Mouse (Mus musculus): ENCODE data around the gene Dock9.
A peak's percentile ranks its signal among the peaks of the same experiment; 100 is the strongest.

Gene Dock9

GRCm38 (mm10) chr14:121585906-121586765 lies 211.5 kb downstream of the Dock9 start:
- DNase-seq (ENCODE audit: low read depth) = no peak

GRCm38 (mm10) chr14:121579055-121579454 lies 218.6 kb downstream of the Dock9 start:
- peak; percentile 66 for DNase-seq (ENCODE audit: low read depth)

DNA sequence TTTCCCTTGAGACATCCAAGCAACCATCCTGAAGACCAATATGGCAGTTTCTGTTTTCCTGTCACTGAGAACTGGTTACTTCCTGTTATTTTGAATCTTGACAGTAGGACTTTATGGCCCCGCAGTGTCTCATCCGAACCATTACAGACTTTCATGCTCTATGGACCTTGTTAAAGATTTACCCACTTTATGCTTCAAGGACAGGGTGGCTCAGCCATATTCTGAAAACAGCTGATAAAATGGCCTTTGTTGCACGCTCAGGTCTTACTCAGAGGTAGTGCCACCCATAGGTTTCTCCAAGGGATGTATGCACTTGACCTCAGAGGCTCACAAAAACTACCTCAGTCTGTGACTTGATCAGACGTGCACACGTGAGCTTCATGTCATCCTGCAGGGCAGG lies 224.2 kb downstream of the Dock9 start:
- DNase-seq (ENCODE audit: low read depth) = no peak

- DNase-seq (ENCODE audit: low read depth) = no peak
Measured at GRCm38 (mm10) chr14:121566794-121567201, 230.8 kb downstream of the Dock9 start.

DNA sequence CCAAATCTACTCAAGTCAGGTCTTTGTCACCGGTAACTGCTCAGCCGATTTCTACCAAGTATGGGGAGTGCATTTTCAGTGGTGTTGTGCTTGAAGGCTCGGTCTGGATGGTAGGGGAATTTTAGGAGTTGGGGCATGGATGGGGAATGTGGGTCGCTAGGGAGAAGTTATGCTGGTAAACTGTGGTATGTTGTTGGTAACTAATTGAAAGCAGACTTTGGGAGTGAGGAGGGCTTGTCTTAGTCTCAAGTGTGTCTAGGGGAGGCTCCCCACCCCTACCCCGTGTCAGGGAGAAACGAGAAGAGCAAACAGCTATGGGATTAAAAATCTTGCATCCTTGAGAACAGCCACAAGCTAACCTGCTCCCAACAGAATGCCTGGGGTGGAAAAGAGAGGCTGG lies 231.7 kb downstream of the Dock9 start:
- DNase-seq (ENCODE audit: low read depth) = no peak

DNA sequence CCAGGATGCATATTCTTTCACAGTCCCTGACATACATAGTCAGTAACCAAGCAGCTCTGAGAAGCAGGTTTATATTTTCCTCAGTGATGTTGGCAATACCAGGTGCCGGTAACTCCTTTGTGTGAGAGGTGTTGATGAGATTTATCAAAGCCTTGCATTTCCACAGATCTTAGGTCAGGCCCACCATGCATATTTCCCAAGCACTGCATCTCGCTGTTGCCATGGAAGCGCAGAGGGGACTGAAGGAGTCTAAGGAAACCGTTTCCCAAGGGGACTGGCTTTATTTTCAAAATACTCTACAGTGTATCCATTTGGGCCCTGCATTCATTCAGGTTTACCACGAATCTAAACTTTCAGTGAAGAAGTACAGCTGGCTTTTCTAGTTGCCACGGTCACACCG lies 233.0 kb downstream of the Dock9 start:
- DNase-seq (ENCODE audit: low read depth) = no peak

DNA sequence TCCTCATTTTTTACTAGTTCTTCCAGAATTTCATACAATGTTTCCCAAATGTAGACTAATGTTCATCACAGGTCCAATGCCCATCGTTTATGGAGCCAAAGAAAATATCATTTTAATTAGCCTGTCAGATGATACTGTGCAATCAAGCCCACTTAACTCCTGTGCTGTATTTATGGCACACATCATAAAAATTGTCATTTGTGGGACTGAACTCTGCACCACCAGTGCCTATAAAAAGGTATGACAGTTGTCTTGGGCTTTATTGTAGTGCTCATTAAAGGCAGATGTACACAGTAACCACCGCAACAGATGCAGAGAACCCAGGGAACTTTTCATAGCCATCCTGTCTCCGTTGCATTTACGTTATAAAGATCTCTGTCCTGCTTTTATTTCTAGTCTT lies 233.7 kb downstream of the Dock9 start:
- DNase-seq (ENCODE audit: low read depth) = no peak

- DNase-seq (ENCODE audit: low read depth) = no peak
Measured at GRCm38 (mm10) chr14:121559026-121559425, 238.6 kb downstream of the Dock9 start.

DNA sequence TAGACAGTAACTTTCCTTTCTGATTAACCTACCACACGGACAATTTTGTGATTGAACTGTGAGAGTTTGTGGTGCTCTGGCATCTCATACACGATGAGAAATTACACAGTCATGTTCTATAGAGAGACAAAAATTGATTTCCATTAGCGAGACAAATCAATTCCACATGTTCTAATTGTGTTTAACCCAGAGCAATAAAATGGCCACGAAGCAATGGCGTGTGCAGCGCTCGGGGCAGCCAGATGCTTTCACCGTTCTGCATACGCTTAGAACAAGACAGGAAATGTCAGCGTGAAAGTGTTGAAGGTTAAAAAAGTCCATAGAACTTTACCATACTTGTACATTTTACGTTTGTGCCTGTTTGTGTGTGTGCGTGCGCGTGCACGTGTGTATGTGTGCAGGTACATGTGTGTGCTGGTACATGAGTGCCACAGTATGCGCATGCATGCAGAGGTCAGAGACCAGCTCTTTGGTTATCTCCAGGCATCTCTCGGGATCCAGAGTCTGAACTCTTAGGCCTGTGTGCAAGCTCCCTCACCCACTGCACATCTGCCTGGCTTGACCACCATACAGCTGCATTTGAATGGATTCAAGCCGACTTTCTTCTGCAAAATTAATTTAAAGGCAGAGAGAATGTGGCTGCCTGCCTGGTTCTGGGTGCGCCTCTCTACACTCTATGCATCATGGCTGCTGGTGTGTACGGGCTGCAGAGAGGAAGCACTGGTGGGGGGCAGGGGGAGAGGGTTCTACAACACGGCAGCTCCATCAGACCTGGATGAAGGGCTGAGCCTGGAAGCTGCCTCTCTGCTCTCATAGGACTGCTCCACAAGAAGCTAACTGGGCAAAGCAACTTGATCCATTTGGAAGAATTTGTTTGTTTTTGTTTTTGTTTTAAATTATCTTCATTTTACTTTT lies 241.0 kb downstream of the Dock9 start:
- no peak for DNase-seq (ENCODE audit: low read depth)

DNA sequence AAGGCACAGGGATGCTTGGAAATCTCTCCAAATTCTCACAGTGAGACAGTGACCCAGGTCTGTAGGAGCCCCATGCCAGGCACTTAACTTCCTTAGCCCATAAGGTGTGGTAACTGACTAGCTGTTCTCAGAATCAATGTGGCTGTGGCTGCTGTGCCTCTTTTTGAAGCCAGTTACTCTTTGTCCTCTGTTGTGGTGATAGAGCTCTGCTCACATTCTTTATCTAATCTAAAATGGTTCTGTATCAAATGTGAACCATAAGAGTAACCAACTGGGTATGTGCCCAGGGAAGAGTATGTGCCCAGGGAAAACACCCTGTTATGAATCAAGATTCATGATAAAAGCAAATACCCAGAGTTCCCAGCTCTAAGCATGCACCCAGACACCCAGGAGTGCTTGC lies 243.9 kb downstream of the Dock9 start:
- no peak for DNase-seq (ENCODE audit: low read depth)

- DNase-seq (ENCODE audit: low read depth) = no peak
Measured at GRCm38 (mm10) chr14:121552586-121552985, 245.1 kb downstream of the Dock9 start.

DNA sequence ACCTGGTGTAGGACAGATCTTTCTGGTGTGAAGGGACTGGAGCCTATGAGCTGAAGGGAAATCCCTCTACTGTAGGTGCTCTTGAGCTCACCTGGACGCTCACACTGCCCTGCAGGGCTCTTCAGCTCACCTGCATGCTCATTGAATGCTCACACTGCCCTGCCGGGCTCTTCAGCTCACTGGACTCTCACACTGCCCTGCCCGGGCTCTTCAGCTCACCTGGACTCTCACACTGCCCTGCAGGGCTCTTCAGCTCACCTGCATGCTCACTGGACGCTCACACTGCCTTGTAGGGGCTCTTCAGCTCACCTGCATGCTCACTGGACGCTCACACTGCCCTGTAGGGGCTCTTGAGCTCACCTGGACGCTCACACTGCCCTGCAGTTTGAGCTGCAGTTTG lies 247.8 kb downstream of the Dock9 start:
- DNase-seq (ENCODE audit: low read depth) = no peak

DNA sequence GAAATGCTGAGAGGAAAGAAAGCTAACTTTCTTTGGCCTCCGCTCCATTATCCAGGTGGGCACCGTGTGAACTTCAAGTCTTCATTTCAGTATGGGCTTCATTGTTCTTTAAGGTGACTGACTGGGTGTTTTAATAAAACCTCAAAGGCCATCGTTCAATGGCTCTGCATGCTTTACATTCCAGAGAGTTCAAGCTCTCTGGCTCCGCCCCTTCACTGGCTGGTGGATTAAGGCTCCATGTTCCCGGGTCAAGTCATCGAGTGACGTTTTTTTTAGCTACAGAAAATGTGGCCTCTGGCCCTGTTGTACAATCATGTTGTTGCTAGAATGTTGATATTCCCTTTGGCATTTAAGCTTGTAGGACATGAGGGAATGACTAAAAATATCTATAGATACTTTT lies 249.9 kb downstream of the Dock9 start:
- no peak for DNase-seq (ENCODE audit: low read depth)

GRCm38 (mm10) chr14:121546621-121547020 lies 251.0 kb downstream of the Dock9 start:
- no peak for DNase-seq (ENCODE audit: low read depth)

DNA sequence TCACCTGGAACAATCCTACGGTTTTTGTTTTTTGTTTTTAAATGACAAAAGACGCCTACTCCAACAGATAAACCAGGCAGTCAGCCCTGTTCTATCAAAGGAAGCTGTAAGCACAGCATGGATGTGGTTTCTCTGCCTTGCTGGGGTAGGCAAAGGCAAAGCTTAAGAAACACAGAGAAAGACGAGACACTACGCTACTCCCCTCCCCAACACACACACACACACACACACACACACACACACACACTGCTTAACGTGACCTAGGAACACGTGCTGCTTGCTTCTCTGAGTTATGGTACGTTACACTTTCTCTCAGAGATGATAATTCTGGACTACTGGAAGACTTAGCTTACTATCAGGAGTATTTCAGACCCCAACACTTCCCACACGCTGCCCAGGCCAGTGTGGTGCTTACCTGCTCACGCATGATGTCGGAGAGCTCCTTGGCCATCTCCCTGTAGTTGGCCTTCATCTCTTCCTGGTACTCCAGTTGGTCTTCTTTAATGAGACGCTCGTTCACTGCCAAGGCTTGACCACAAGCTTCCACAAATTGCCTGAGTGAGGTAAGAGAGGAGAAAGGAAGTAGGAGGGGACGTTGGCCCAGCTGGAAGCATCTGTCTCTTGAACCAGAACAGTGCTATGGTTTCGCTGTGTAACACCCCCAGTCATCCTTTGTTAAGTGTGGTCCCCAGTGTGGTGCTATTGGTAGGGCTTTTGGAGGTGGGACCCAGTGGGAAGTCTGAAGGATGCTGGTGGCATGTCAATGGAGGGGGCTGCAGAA lies 251.9 kb downstream of the Dock9 start:
- DNase-seq (ENCODE audit: low read depth) = no peak

- DNase-seq (ENCODE audit: low read depth) = no peak
Measured at GRCm38 (mm10) chr14:121541262-121541661, 256.4 kb downstream of the Dock9 start.

GRCm38 (mm10) chr14:121534501-121534900 lies 263.1 kb downstream of the Dock9 start:
- no peak for DNase-seq (ENCODE audit: low read depth)

DNA sequence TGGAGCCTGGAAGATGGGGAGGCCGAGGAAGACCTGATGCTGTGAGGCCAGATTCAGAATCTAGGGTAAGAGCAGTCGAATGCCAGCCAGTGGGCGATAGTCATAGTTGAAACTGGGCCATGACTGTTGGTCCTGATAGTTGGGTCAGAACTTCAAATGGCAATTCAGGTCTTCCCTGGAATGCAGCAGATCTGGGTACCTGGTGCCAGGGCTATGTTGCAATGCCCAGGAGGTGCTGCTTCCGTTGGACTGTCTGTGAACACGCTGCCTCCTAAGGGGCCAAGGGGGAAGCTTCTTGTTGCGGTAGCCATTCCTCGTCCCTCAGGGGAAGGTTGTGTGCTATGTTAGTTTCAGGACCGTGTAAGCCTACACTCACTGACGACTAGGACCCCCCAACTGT lies 266.8 kb downstream of the Dock9 start:
- no peak for DNase-seq (ENCODE audit: low read depth)

DNA sequence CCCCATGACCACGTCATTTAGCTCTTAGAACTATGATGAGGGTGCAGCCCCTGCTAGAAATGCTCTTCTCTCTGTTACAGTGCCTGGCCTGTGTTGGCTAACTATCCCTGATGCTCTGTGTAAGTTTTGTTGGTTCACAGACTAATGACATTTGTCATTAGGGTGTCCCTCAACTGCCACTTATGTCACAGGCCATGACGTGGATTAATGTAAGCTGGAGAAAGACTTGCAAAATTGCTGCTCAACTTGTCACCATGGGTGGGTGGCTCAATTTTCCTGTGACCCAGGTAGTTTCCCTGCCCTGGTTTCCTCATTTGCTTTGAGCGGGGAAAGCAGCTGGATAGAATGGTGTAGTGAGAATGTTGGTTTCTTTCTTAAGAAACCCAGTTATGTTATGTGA lies 269.8 kb downstream of the Dock9 start:
- DNase-seq (ENCODE audit: low read depth) = no peak

DNA sequence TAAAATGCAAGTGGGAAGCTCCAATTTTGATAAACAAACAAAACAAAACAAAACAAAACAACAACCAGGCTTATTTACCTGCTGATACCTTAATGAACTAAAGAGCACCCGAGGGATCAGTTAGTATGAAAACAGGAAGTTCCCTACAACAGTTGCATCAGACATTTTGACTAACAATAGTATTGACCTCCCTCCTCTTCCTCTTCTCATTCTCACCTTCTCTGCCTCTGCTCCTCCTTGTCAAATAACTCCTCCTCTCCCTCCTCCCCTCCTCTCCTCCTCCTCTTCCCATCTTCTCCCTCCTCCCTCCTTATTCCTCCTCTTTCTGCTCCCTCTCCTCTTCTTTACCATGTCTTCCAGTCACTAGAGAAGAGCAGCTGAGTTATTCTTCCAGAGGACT lies 270.4 kb downstream of the Dock9 start:
- DNase-seq (ENCODE audit: low read depth) = no peak

DNA sequence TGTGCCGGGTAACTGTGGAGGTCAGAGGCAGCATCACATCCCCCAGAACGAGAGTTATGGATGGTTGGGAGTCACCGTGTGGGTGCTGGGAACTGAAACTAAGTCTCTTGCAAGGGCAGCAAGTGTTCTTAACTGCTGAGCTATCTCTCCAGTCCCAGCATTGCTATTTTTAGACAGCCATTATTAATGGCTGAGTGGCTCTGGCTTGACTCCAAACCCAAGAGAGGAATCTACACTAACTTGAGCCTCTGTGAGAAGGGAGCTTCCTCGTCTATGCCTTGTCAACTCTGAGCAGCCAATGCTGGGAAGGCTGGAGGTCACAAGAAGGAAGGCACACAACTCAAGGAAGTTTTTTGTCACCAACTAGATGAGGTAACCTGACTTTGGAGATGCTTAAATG lies 275.9 kb downstream of the Dock9 start:
- peak; percentile 5 for DNase-seq (ENCODE audit: low read depth)

- no peak for DNase-seq (ENCODE audit: low read depth)
Measured at GRCm38 (mm10) chr14:121516881-121517280, 280.8 kb downstream of the Dock9 start.

Measured in 416B (cell line).